Mouse (Mus musculus): ENCODE measurements around the gene Sirt7.

Sirt7 gene

DNA sequence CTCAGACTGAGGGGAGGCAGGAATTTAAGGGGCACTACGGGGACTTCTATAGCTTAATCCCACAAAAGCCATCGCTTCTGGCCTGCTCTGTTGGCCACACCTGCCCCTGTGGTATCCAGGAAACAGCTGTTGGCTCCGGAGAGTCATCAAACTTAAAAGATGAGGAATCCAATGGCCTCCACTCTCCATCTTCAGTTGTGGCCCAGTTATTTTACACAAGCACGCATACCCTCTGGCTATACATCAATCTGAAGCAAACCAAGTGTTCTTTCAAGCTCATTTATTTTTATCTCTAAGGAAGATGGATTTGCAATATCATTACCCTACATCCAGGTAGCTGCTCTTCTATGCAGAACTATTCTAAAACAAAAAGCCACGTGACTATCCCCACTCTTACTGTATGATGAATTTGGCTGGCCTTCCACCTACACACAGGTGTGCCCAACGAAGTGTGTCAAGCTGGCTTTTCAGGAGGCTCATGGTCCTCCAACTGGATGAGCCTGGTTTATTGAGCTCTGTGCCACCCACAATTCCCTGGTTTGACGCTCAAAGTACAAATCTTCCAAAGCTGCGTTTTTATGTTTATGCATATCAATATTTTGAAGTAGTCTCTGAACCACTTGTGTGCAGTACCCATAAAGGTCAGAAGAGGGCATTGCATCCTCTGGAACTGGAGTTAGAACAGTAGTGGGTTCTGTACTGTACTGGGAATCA is 42.6 kb downstream of the Sirt7 start:
- DNase-seq (ENCODE audit: low spot score in 2 of 2), result peak; percentile 56 to 69

DNA sequence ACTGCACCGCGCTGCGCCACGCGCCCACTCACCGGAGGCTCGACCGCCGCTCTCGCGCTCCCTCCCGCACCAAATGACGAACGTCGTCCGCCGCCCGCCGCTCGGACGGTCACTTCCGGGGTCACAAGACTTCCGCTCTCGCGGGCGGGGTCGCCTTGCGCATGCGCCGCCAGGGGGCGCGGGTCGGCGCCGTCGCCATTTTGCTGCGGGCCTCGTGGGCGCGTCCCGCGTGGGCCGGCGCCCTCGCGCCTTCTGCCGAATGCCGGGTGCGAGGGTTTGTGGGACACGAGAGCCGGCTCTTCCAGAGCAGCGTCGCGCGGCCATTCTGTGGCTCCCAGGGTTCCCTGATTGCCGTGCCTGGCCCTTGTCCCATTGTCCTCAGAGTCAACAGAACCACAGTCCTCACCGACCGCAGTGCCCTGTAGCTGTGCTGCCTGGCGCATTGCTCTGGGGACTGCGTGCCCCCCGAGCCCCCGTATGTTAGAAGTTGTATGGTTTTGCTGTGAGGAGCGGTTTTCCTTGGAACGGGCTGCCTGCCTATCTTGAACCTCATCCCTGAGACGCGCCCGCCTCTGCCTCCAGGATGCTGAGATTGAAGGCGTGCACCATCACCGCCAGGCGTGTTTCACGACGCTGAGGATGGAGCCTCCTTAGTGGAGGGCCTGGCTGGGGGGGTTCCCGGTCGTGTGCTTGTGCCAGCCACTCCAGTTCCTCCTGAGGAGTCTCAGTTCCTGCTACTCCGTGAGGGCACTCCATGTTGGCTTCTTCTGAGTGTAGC is 43.4 kb downstream of the Sirt7 start, which contains the start of gene Arhgdia:
TSS of gene Arhgdia (minus strand) at position 135 of the 778 bp plus-strand sequence.
- peak; percentile 84 to 87 for DNase-seq (ENCODE audit: low spot score in 2 of 2)

GRCm38 (mm10) chr11:120580871-120581331 is 44.1 kb downstream of the Sirt7 start:
- DNase-seq (ENCODE audit: low spot score in 2 of 2), result peak; percentile 31 to 38

DNA sequence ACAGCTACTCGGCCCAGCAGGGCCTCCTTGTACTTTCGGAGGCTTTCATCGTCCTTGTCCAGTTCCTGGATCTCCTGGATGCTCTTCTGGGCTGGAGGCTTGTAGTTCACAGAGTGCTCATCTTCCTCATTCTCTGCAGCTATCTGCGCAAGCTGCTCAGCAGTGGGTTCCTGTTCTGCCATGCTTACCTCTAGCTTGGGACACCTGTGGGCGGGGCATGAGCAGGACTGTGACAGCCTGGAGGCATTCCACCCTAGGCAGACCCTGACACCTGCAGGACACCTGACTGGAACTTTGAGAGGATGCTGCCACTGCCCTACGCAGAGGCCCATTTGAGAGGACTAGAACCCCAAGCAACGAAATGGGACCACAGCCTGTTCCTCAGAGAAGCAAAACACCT is 44.9 kb downstream of the Sirt7 start:
- DNase-seq (ENCODE audit: low spot score in 2 of 2), result peak in 1 of 2 experiments; percentile 27

DNA sequence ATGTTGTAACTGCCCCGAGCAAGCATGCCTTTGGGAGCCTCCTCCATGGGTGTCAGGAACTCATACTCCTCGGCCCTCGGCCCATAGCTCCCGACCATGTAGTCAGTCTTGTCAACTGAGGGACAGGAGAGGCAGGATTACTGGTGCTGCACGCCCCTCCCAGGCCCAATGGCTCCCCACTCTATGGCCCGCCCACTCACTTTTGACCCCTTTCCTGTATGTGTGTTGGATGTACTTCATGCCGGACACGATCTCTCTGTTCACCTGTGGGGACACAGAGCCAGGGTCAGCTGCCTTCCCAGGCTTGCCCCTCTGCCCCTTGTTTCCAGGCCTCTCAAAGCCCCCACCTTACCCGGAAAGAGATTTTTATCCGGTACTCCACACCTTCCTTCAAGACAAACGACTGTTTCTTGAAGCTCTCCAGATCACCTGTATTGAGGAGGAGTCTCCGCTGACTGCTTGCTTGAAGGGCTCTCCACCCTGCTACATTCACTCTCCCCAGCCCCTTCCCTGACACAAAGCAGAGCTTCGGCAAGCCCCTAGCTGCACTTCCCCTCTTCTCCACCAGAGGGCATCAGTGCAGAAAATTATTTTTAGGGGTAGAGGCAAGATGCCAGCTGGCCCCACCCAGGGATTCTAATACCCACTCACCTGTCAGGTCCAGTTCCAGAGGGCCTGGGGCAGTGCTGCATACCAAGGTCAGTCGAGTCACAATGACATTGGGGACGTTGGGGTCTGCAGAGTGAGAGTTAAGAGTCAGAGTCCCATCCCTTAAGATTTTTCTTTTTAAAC is 45.5 kb downstream of the Sirt7 start:
- DNase-seq (ENCODE audit: low spot score in 2 of 2), result peak; percentile 77 to 85

DNA sequence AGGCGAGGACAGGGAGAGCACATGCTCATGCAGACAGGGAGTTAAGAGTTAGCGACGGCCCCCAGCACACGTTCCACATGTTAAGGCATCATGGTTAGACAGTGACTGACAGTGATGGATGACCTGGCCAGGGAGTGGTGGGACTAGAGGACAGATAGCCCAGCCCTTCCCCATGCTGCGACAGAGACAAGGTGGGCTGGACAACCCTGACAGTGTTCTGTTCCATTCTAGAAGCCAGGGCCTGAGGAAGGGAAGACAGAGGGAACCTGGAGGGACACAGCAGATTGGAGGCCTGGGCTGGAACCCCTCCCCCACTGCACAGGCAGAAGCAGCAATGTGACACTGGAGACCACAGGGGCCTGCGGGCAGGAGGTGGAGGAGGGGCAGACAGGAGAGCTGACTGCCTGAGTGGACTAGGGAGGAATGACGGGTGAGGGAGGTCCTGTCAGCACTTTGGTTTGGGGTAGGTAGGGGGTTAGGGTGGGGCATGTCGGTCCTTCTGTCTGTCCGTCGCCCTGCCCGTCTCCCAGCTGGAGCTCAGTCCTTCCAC is 46.3 kb downstream of the Sirt7 start:
- no peak for DNase-seq (ENCODE audit: low spot score in 2 of 2)

GRCm38 (mm10) chr11:120578024-120578693 is 46.9 kb downstream of the Sirt7 start:
- DNase-seq (ENCODE audit: low spot score in 2 of 2), result no peak

DNA sequence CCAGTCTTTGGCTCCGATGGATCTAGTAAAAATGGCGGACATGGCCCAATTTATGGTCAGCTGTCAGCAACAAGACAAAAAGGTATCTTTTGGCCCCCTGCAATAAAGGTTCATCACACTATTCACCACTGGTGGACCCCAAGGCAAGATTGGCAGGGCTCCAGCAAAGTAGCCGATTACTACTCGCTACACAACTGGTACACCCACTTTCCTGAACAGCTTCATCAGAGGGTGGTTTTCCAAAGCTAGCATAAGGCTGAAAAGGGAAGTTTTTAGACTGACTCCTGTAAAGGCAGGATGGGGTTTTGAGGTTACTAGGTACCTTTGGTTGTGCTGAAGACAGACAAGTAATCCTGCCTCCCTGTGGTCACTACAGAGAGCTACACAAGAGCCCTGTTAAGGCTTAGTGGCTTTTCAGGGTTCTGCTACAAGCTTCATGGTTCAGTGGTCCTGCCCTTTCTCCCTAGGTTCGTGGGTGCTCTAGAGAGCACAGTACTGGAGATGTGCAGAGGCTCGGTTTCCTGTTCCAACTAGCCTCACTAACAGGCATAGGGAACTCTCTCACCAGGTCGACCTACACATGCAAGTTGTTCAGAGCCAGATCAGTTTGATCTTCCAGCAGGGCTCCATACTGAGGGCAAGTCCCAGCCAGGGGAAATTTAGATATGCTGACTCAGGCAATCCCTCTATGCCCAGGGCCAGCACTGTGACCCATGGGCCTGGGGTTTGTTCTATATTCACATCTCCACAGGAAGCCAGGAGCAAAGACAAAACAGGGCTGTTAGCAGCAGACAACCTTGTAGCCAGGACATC is 47.6 kb downstream of the Sirt7 start:
- DNase-seq (ENCODE audit: low spot score in 2 of 2), result peak; percentile 38 to 46

GRCm38 (mm10) chr11:120576365-120576981 is 48.6 kb downstream of the Sirt7 start:
- no peak for DNase-seq (ENCODE audit: low spot score in 2 of 2)

- DNase-seq (ENCODE audit: low spot score in 2 of 2), result no peak
These were observed 49.1 kb downstream of the Sirt7 start for GRCm38 (mm10) chr11:120575940-120576339.

GRCm38 (mm10) chr11:120575046-120575445 is 50.0 kb downstream of the Sirt7 start:
- DNase-seq (ENCODE audit: low spot score in 2 of 2), result no peak

DNA sequence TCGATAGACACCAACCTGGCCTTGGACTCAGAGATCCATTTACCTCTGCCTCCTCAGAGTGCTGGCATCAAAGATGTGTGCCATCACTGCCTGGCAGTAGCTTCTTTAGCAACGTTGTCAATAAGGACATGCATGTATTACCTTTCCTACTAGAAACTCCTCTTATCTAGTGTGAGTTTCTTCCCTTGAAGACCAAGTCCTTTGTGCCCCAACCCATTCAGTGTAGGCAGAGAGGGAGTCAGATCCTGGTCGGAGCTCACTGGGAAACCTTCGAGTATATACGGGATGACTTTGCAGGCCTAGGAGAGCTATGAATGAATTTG is 50.8 kb downstream of the Sirt7 start:
- DNase-seq (ENCODE audit: low spot score in 2 of 2), result no peak

- no peak for DNase-seq (ENCODE audit: low spot score in 2 of 2)
These were observed 51.3 kb downstream of the Sirt7 start for GRCm38 (mm10) chr11:120573585-120574277.

- peak; percentile 99 for DNase-seq (ENCODE audit: low spot score in 2 of 2)
These were observed 52.1 kb downstream of the Sirt7 start, which contains the start of gene P4hb for GRCm38 (mm10) chr11:120572752-120573584. Gene P4hb (minus strand): TSS chr11:120573253.

- no peak for DNase-seq (ENCODE audit: low spot score in 2 of 2)
These were observed 52.7 kb downstream of the Sirt7 start for GRCm38 (mm10) chr11:120572417-120572751.

- no peak for DNase-seq (ENCODE audit: low spot score in 2 of 2)
These were observed 53.2 kb downstream of the Sirt7 start for GRCm38 (mm10) chr11:120571754-120572416.

DNA sequence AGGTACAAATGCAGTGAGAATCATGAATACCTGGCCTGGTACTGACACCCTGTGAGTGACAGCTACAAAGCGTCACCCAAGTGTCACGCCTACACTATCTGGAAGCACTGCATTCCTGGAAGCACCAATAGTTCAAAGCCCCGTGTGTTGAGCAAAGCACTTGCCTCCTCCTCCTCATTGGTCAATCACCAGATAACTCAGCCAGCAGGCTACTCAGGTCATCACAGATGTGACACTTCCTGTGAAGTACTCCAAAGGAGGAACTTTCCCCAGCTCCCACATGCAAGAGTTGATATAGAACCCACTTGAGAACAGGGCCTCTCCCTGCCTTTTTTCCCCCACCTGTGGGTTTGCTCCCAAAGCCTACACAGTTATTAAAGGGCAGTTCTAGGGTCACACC is 53.9 kb downstream of the Sirt7 start:
- no peak for DNase-seq (ENCODE audit: low spot score in 2 of 2)
